Mouse (Mus musculus): Measurements from ENCODE around the gene Smarcad1. TPM values are rescaled to one million over a fixed set of nuclear protein-coding genes. Genes with fewer than 3 reads are reported as not detected.
A peak's percentile ranks its signal among the peaks of the same experiment; 100 is the strongest.
"Not testable (repeated sequence)": the region's sequence is repeated elsewhere in the genome, so short reads cannot be mapped to it uniquely, and the experiment has no call there.

The Smarcad1 gene
- 101 and 106 TPM in 2 replicates for polyA plus RNA-seq (2014; fragmentation: Nextera tagmentation; extraction: Ambion mirVana)

DNA sequence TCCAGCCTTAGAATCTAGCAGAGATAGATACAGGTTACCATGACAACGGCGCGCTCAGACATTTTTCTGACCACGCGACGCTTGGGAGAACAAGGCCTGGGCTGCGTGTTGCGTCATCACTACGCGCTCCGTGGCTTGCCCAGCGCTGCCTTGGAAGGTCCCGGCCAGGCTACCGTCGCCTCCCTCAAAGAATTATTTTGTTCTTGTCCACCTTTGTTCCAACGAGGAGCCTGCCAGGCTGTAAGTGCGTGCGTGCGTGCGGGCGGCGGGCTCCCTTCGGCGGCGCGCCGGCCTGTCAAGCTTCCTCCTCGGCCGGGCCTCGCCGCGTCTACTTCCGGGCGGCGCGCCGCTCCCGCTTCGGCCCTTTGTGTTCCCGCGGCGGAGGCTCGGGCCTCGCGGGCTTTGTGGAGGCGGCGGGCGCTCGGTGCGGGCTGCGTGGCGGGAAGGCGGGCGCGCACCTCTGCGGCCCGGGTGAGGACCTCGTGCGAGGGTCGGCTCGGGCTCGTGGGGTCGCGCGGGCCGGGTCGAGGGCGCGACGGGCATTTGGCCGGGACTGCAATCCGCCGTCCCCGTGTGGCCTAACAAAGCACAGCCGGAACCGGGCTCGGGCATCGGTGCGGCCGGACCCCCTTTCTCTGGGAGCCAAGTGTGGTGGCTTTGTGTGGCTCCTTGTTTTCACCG is at the start of gene Smarcad1:
Smarcad1 (plus strand) TSS at position 93 of the 681 bp plus-strand sequence.
- Histone ChIP-seq H3K27ac (ENCODE audit: low read depth, low read length) (peak within 1 kb of the TSS; percentile 99), H3K4me3 (ENCODE audit: low read depth, low read length) (peak within 1 kb of the TSS; percentile 86), H3K9ac (ENCODE audit: low read length) (peak within 1 kb of the TSS; percentile 99), H3K4me2 (ENCODE audit: low read length) (peak within 1 kb of the TSS; percentile 80), H3K9me3 (replicated peaks; ENCODE audit: control insufficient read depth, low read length) (no peaks in the 10 kb centered on the region), H3K4me1 (ENCODE audit: control insufficient read depth, insufficient read depth, low read length) (peaks cover 11% of the 10 kb centered on the region), H3K36me3 (ENCODE audit: control insufficient read depth, insufficient read depth, low read length) (peaks cover 35% of the 10 kb centered on the region), H3K27me3 (replicated peaks; ENCODE audit: control insufficient read depth, insufficient read depth, low read length) (no peaks in the 10 kb centered on the region)
- ATAC-seq (peak; percentile 95), DNase-seq (ENCODE audit: low spot score) (peak; percentile 99)
- WGBS, result under 1% methylated on average over 81 of the region's 81 CpGs

DNA sequence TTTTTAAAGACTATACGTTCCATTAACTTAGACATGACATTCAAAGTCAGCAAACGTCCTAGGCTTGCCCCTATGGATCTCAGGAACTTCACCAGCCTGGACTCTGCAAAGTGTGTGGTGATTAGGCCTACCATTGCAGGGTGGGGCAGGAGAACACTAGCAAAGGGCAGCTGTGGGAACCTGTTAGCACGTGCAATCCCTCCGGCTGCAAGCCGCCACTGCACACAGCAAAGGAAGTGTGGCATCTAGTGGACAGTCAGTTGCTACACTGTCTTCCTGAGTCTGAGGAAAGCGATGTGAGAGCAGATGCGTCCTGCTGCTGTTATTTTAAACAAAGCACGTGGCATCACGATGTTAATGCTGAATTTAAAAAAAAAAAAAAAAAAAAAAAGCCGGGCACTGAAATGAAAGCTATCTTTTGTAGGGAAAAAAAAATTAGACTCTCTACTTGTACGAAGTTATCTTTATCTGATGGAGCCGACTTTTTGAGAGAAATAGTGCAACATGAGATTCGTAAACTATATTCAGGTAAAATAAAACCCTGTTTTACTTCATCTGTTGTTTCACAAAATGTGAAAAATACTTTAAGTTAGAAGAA is 45.5 kb upstream of the Smarcad1 start:
- H3K4me2 ChIP-seq (ENCODE audit: low read length), result no peak overlapping the region
- DNase-seq (ENCODE audit: low spot score) (peak; percentile 26), ATAC-seq (0 out of 2 replicates have a peak, but pooled peaks have one; percentile 52)
- H3K4me3 ChIP-seq (ENCODE audit: low read depth, low read length), result no peak overlapping the region
- H3K4me1 ChIP-seq (ENCODE audit: control insufficient read depth, insufficient read depth, low read length), result no peaks in the 10 kb centered on the region
- no peaks in the 10 kb centered on the region for H3K36me3 ChIP-seq (ENCODE audit: control insufficient read depth, insufficient read depth, low read length)
- no peaks in the 10 kb centered on the region for H3K9me3 ChIP-seq (replicated peaks; ENCODE audit: control insufficient read depth, low read length)
- no peaks in the 10 kb centered on the region for H3K27me3 ChIP-seq (replicated peaks; ENCODE audit: control insufficient read depth, insufficient read depth, low read length)
- H3K27ac ChIP-seq (ENCODE audit: low read depth, low read length), result no peak overlapping the region
- no peak overlapping the region for H3K9ac ChIP-seq (ENCODE audit: low read length)
- 50% methylated on average over 13 of the region's 13 CpGs for WGBS

DNA sequence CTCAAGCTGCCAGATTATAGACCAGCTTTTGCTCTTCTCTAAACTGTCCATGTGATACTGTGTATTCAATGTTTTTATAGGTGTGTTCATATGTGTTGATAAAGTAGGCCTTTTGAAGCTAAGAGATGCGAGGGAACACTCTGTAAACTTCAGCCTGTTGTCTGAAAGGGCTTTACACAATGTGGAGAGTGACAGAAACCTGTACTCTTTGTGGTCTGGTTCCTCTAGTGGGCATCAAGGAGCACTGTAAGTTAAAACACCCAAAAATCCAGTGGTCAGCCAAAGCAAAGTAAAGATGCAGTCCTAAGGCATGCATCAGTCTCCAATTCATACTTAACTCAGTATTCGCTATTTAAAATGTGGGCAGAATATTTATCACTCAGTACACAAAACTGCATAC is 44.6 kb upstream of the Smarcad1 start:
- Histone ChIP-seq H3K4me1 (ENCODE audit: control insufficient read depth, insufficient read depth, low read length) (no peaks in the 10 kb centered on the region), H3K9ac (ENCODE audit: low read length) (no peak overlapping the region), H3K36me3 (ENCODE audit: control insufficient read depth, insufficient read depth, low read length) (no peaks in the 10 kb centered on the region), H3K4me2 (ENCODE audit: low read length) (no peak overlapping the region), H3K27me3 (replicated peaks; ENCODE audit: control insufficient read depth, insufficient read depth, low read length) (no peaks in the 10 kb centered on the region), H3K27ac (ENCODE audit: low read depth, low read length) (no peak overlapping the region), H3K4me3 (ENCODE audit: low read depth, low read length) (no peak overlapping the region), H3K9me3 (replicated peaks; ENCODE audit: control insufficient read depth, low read length) (no peaks in the 10 kb centered on the region)
- ATAC-seq (no peak), DNase-seq (ENCODE audit: low spot score) (no peak)
- WGBS, result 82% methylated on average over 2 of the region's 2 CpGs

DNA sequence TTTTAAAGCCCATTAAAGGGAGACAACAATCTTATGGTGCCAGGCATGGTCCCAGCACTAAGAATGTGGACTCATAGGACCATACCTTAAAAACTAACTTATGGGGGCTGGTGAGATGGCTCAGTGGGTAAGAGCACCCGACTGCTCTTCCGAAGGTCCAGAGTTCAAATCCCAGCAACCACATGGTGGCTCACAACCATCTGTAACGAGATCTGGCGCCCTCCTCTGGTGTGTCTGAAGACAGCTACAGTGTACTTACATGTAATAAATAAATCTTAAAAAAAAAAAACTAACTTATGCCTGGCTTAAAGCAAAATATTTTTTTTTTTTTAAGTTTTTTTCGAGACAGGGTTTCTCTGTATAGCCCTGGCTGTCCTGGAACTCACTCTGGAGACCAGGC is 41.6 kb upstream of the Smarcad1 start:
- H3K4me1 ChIP-seq (ENCODE audit: control insufficient read depth, insufficient read depth, low read length); DNase-seq (ENCODE audit: low spot score); H3K4me3 ChIP-seq (ENCODE audit: low read depth, low read length); ATAC-seq; H3K36me3 ChIP-seq (ENCODE audit: control insufficient read depth, insufficient read depth, low read length); H3K9ac ChIP-seq (ENCODE audit: low read length); H3K27me3 ChIP-seq (replicated peaks; ENCODE audit: control insufficient read depth, insufficient read depth, low read length); H3K4me2 ChIP-seq (ENCODE audit: low read length); H3K27ac ChIP-seq (ENCODE audit: low read depth, low read length); H3K9me3 ChIP-seq (replicated peaks; ENCODE audit: control insufficient read depth, low read length): not testable (repeated sequence)
- 86% methylated on average over 5 of the region's 5 CpGs for WGBS

DNA sequence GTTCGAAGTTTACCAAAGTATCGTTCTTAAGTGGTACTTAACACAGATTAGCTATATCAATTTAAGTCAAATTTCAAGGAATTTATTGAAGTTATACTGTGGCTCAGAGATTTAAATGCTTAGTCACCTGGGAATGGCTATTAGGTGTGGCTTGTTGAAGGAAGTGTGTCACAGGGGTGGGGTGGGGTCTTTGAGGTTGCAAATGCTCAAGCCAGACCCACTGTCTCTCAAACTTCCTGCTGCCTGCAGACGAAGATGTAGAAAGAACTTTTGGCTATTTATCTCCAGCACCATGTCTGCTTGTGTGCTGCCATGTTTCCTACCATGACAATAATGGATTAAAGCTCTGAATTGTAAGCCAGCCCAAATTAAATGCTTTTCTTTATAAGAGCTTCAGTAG is 40.2 kb upstream of the Smarcad1 start:
- no peak for ATAC-seq
- Histone ChIP-seq H3K9me3 (replicated peaks; ENCODE audit: control insufficient read depth, low read length) (no peaks in the 10 kb centered on the region), H3K4me1 (ENCODE audit: control insufficient read depth, insufficient read depth, low read length) (no peaks in the 10 kb centered on the region), H3K9ac (ENCODE audit: low read length) (no peak overlapping the region), H3K36me3 (ENCODE audit: control insufficient read depth, insufficient read depth, low read length) (no peaks in the 10 kb centered on the region), H3K27ac (ENCODE audit: low read depth, low read length) (no peak overlapping the region), H3K4me3 (ENCODE audit: low read depth, low read length) (no peak overlapping the region), H3K4me2 (ENCODE audit: low read length) (no peak overlapping the region), H3K27me3 (replicated peaks; ENCODE audit: control insufficient read depth, insufficient read depth, low read length) (no peaks in the 10 kb centered on the region)
- WGBS, result 82% methylated on average over 3 of the region's 3 CpGs
- DNase-seq (ENCODE audit: low spot score), result no peak

DNA sequence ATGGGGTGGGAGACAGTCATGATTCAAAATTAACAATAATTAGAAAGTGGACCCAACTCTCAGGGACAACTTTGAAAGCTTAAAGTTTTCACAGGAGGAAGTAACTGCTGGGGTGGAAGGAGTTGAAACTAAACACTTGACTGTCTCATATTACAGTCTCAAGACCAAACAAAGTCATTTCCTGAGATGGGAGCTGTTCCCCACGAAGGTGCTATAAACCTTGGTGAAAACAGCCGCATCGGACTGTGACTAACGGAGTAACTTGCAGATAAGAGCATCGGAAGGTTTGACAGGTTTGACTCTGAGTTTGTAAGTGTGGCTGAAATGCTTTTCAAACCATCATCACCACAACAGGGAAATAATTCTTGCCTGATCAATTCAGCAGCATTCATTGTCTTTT is 33.5 kb upstream of the Smarcad1 start:
- DNase-seq (ENCODE audit: low spot score) (no peak), ATAC-seq (no peak)
- H3K9me3 ChIP-seq (replicated peaks; ENCODE audit: control insufficient read depth, low read length), result no peaks in the 10 kb centered on the region
- H3K36me3 ChIP-seq (ENCODE audit: control insufficient read depth, insufficient read depth, low read length), result no peaks in the 10 kb centered on the region
- H3K9ac ChIP-seq (ENCODE audit: low read length), result no peak overlapping the region
- no peaks in the 10 kb centered on the region for H3K4me1 ChIP-seq (ENCODE audit: control insufficient read depth, insufficient read depth, low read length)
- no peaks in the 10 kb centered on the region for H3K27me3 ChIP-seq (replicated peaks; ENCODE audit: control insufficient read depth, insufficient read depth, low read length)
- H3K4me3 ChIP-seq (ENCODE audit: low read depth, low read length), result no peak overlapping the region
- WGBS, result 87% methylated on average over 5 of the region's 5 CpGs
- H3K4me2 ChIP-seq (ENCODE audit: low read length), result no peak overlapping the region
- no peak overlapping the region for H3K27ac ChIP-seq (ENCODE audit: low read depth, low read length)

DNA sequence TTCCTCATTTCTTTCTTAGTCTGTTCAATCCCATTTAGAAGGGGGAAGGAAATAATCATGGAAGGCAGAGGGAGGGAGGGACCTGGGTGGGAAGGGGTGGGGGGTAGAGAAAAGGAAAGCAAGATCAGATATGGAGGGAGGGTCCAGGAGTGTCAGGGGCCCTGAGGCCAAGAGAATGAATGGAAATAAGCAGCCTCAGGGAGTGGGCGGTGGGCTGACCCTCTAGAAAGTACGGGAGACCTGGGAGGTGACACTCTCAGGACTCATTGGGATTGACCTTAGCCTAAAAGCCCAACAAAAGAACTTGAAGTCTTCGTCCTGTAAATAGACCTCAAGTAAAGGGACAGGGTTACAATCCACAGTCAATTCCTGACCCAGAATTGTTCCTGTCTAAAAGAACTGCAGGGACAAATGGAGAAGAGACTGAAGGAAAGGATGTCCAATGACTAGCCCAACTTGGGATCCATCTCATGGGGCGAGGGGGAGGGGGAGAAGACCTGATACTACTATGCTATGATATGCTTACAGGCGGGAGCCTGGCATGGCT is 30.9 kb upstream of the Smarcad1 start:
- ATAC-seq, result no peak
- Histone ChIP-seq H3K4me3 (ENCODE audit: low read depth, low read length) (no peak overlapping the region), H3K4me1 (ENCODE audit: control insufficient read depth, insufficient read depth, low read length) (no peaks in the 10 kb centered on the region), H3K4me2 (ENCODE audit: low read length) (no peak overlapping the region), H3K9ac (ENCODE audit: low read length) (no peak overlapping the region), H3K36me3 (ENCODE audit: control insufficient read depth, insufficient read depth, low read length) (no peaks in the 10 kb centered on the region), H3K27me3 (replicated peaks; ENCODE audit: control insufficient read depth, insufficient read depth, low read length) (no peaks in the 10 kb centered on the region), H3K27ac (ENCODE audit: low read depth, low read length) (no peak overlapping the region), H3K9me3 (replicated peaks; ENCODE audit: control insufficient read depth, low read length) (no peaks in the 10 kb centered on the region)
- 88% methylated on average over 5 of the region's 5 CpGs for WGBS
- DNase-seq (ENCODE audit: low spot score), result no peak

DNA sequence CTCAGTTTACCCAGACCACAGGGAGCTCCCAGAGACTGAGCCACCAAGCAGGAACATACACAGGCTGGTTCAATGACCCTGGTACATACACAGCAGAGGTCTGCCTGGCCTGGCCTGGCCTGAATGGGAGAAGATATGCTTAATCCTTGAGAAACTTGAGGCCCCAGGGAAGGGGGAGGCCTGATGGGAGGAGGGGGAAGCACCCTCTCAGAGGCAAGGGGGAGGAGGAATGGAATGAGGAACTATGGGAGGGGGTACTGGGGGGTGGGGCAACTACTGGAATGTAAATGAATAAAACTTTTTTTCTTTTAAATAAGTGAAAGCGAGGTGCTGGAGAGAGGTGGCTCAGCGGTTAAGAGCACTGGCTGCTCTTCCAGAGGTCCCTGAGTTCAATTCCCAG is 30.2 kb upstream of the Smarcad1 start:
- no peak for ATAC-seq

DNA sequence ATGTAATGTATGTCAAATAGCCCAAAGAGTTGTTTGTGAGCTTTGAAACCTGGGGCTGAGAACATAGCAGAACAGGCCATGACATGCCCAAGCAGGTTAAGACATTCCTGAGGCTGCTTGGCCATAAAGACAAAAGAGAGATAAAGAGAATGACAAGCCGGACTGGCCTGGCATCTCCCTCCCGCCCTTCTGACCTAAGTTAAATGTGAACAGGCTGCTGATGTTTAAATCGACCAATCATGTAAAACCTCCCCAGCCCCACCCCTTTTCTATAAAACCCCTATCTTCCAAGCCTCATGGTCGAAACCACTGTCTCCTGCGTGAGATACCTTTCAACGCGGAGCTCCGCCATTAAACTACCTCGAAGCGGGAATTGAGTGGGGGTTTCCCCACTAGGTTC is 24.8 kb upstream of the Smarcad1 start:
- no peak overlapping the region for H3K27ac ChIP-seq (ENCODE audit: low read depth, low read length)
- no peak overlapping the region for H3K4me2 ChIP-seq (ENCODE audit: low read length)
- no peaks in the 10 kb centered on the region for H3K9me3 ChIP-seq (replicated peaks; ENCODE audit: control insufficient read depth, low read length)
- H3K4me3 ChIP-seq (ENCODE audit: low read depth, low read length), result no peak overlapping the region
- no peak for ATAC-seq
- no peak for DNase-seq (ENCODE audit: low spot score)
- WGBS, result 95% methylated on average over 10 of the region's 10 CpGs
- H3K4me1 ChIP-seq (ENCODE audit: control insufficient read depth, insufficient read depth, low read length), result no peaks in the 10 kb centered on the region
- no peaks in the 10 kb centered on the region for H3K36me3 ChIP-seq (ENCODE audit: control insufficient read depth, insufficient read depth, low read length)
- no peaks in the 10 kb centered on the region for H3K27me3 ChIP-seq (replicated peaks; ENCODE audit: control insufficient read depth, insufficient read depth, low read length)
- no peak overlapping the region for H3K9ac ChIP-seq (ENCODE audit: low read length)

More for the DNA sequence above, 30.2 kb upstream of the Smarcad1 start:
- no peak for DNase-seq (ENCODE audit: low spot score)
- no peak overlapping the region for H3K9ac ChIP-seq (ENCODE audit: low read length)
- H3K27ac ChIP-seq (ENCODE audit: low read depth, low read length), result no peak overlapping the region
- 86% methylated on average over 2 of the region's 2 CpGs for WGBS
- H3K4me3 ChIP-seq (ENCODE audit: low read depth, low read length), result no peak overlapping the region
- no peak overlapping the region for H3K4me2 ChIP-seq (ENCODE audit: low read length)
- H3K4me1 ChIP-seq (ENCODE audit: control insufficient read depth, insufficient read depth, low read length), result no peaks in the 10 kb centered on the region
- no peaks in the 10 kb centered on the region for H3K36me3 ChIP-seq (ENCODE audit: control insufficient read depth, insufficient read depth, low read length)
- no peaks in the 10 kb centered on the region for H3K9me3 ChIP-seq (replicated peaks; ENCODE audit: control insufficient read depth, low read length)
- H3K27me3 ChIP-seq (replicated peaks; ENCODE audit: control insufficient read depth, insufficient read depth, low read length), result no peaks in the 10 kb centered on the region
